Mouse (Mus musculus): ENCODE data around the gene Adgrg3.

Gene Adgrg3

GRCm38 (mm10) chr8:95081650-95082049 is 64.2 kb downstream of the Adgrg3 start:
- DNase-seq (ENCODE audit: low spot score), result no peak

- no peak for DNase-seq (ENCODE audit: low spot score)
Observed at GRCm38 (mm10) chr8:95084261-95084660, 66.8 kb downstream of the Adgrg3 start.

- no peak for DNase-seq (ENCODE audit: low spot score)
Observed at GRCm38 (mm10) chr8:95084744-95085431, 67.4 kb downstream of the Adgrg3 start.

- DNase-seq (ENCODE audit: low spot score), result no peak
Observed at GRCm38 (mm10) chr8:95085432-95086141, 68.1 kb downstream of the Adgrg3 start.

- no peak for DNase-seq (ENCODE audit: low spot score)
Observed at GRCm38 (mm10) chr8:95093574-95093973, 76.1 kb downstream of the Adgrg3 start.
